ENCODE assay signal across 14 mouse cellular contexts in genomic region chr1:165661191-165661590, GRCm38 (mm10). TPM values are rescaled to one million over a fixed set of nuclear protein-coding genes. Genes with fewer than 3 reads are reported as not detected.
DNase-seq lines count a peak whose midpoint lies in the region; ATAC-seq and TF ChIP-seq lines count a peak whose summit lies in the region.
"Had no signal": no experiment of that assay in that cellular context is flagged by ENCODE, and none has a peak within 500 bp of the region (broad histone marks: within the 10 kb centered on the region; RNA-seq: fewer than 3 reads in every experiment).

No protein-coding gene starts in this region.

- H3K27me3 ChIP-seq in forebrain, embryonic 15.5 days = no peaks in the 10 kb centered on the region
- no peaks in the 10 kb centered on the region for H3K27me3 ChIP-seq in forebrain, postnatal 0 days (ENCODE audit: insufficient read depth, low read length)
- H3K27me3 ChIP-seq in hindbrain, embryonic 15.5 days = no peaks in the 10 kb centered on the region
- H3K27me3 ChIP-seq in hindbrain, embryonic 12.5 days = no peaks in the 10 kb centered on the region
- H3K27me3 ChIP-seq in midbrain, embryonic 15.5 days (replicated peaks) = no peaks in the 10 kb centered on the region
- no peaks in the 10 kb centered on the region for H3K27me3 ChIP-seq in midbrain, embryonic 14.5 days (ENCODE audit: control insufficient read depth, insufficient read depth, low read length)
- no peaks in the 10 kb centered on the region for H3K27me3 ChIP-seq in small intestine, adult 2 months (ENCODE audit: control insufficient read depth, insufficient read depth, low read length)
- H3K27me3 ChIP-seq: embryonic facial prominence, embryonic 12.5 days; limb, embryonic 15.5 days; liver, embryonic 15.5 days had no signal

- H3K4me3 ChIP-seq in forebrain, embryonic 15.5 days = no peak overlapping the region
- H3K4me3 ChIP-seq in forebrain, postnatal 0 days (ENCODE audit: low read depth, low read length) = no peak overlapping the region
- no peak overlapping the region for H3K4me3 ChIP-seq in hindbrain, embryonic 15.5 days
- no peak overlapping the region for H3K4me3 ChIP-seq in hindbrain, embryonic 12.5 days
- no peak overlapping the region for H3K4me3 ChIP-seq in midbrain, embryonic 15.5 days
- H3K4me3 ChIP-seq in midbrain, embryonic 14.5 days (replicated peaks; ENCODE audit: low read depth, low read length) = no peak overlapping the region
- H3K4me3 ChIP-seq in small intestine, adult 2 months (ENCODE audit: low read depth, low read length) = no peak overlapping the region
- H3K4me3 ChIP-seq: embryonic facial prominence, embryonic 12.5 days; erythroblast, embryonic 14.5 days; limb, embryonic 15.5 days; liver, embryonic 15.5 days had no signal

- H3K4me2 ChIP-seq in forebrain, embryonic 15.5 days (replicated peaks) = no peak overlapping the region
- no peak overlapping the region for H3K4me2 ChIP-seq in forebrain, postnatal 0 days (ENCODE audit: low read depth)
- no peak overlapping the region for H3K4me2 ChIP-seq in hindbrain, embryonic 15.5 days
- H3K4me2 ChIP-seq in hindbrain, embryonic 12.5 days (replicated peaks) = no peak overlapping the region
- H3K4me2 ChIP-seq in midbrain, embryonic 15.5 days = no peak overlapping the region
- H3K4me2 ChIP-seq in midbrain, embryonic 14.5 days (ENCODE audit: low read length) = no peak overlapping the region
- H3K4me2 ChIP-seq: embryonic facial prominence, embryonic 12.5 days; limb, embryonic 15.5 days; liver, embryonic 15.5 days had no signal

- no peak for TF ChIP-seq CTCF in forebrain, postnatal 0 days (IDR thresholded peaks at IDR 0.05; ENCODE audit: low read depth)
- peak; percentile 24; the same call in 1 of the 2 replicates for TF ChIP-seq CTCF in small intestine, adult 2 months (IDR thresholded peaks at IDR 0.05; ENCODE audit: extremely low read depth, insufficient read length, insufficient replicate concordance, low read depth, low read length)

- H3K4me1 ChIP-seq in forebrain, embryonic 15.5 days = peaks cover 6% of the 10 kb centered on the region; the same call in 1 of the 2 replicates
- no peaks in the 10 kb centered on the region for H3K4me1 ChIP-seq in forebrain, postnatal 0 days (ENCODE audit: insufficient read depth)
- peaks cover 12% of the 10 kb centered on the region for H3K4me1 ChIP-seq in hindbrain, embryonic 15.5 days (replicated peaks)
- H3K4me1 ChIP-seq in hindbrain, embryonic 12.5 days = peaks cover 8% of the 10 kb centered on the region
- H3K4me1 ChIP-seq in midbrain, embryonic 15.5 days = peaks cover 13% of the 10 kb centered on the region; the same call in 1 of the 2 replicates
- H3K4me1 ChIP-seq in midbrain, embryonic 14.5 days (ENCODE audit: control insufficient read depth, insufficient read depth, low read length) = 0 out of 2 replicates have a peak, but pooled peaks cover 7% of the 10 kb centered on the region
- no peaks in the 10 kb centered on the region; the same call in 1 of the 2 replicates for H3K4me1 ChIP-seq in small intestine, adult 2 months (ENCODE audit: control insufficient read depth, insufficient read depth, insufficient read length, low read length)
- H3K4me1 ChIP-seq: embryonic facial prominence, embryonic 12.5 days; liver, embryonic 15.5 days had no signal

- no peaks in the 10 kb centered on the region for H3K9me3 ChIP-seq in forebrain, embryonic 15.5 days
- H3K9me3 ChIP-seq in forebrain, postnatal 0 days (ENCODE audit: low read length) = no peaks in the 10 kb centered on the region
- no peaks in the 10 kb centered on the region for H3K9me3 ChIP-seq in hindbrain, embryonic 15.5 days
- H3K9me3 ChIP-seq in hindbrain, embryonic 12.5 days (replicated peaks) = no peaks in the 10 kb centered on the region
- no peaks in the 10 kb centered on the region for H3K9me3 ChIP-seq in midbrain, embryonic 15.5 days
- H3K9me3 ChIP-seq in midbrain, embryonic 14.5 days (ENCODE audit: control insufficient read depth, low read length) = no peaks in the 10 kb centered on the region
- H3K9me3 ChIP-seq: embryonic facial prominence, embryonic 12.5 days; limb, embryonic 15.5 days; liver, embryonic 15.5 days had no signal

- peak; percentile 36 for ATAC-seq in forebrain, embryonic 15.5 days (replicated peaks)
- no peak for ATAC-seq in forebrain, postnatal 0 days
- 0 out of 2 replicates have a peak, but pooled peaks have one; percentile 39 for ATAC-seq in hindbrain, embryonic 15.5 days (ENCODE audit: low FRiP score, low read depth)
- ATAC-seq in hindbrain, embryonic 12.5 days (ENCODE audit: low FRiP score) = no peak
- ATAC-seq in midbrain, embryonic 15.5 days (replicated peaks) = 0 out of 2 replicates have a peak, but pooled peaks have one; percentile 17
- ATAC-seq in midbrain, embryonic 14.5 days (ENCODE audit: low FRiP score, low TSS enrichment) = no peak

- DNase-seq in forebrain, postnatal 0 days = no peak
- DNase-seq in midbrain, embryonic 14.5 days = no peak
- DNase-seq: cerebellum, adult 11-12 months had no signal

- no peak overlapping the region for H3K9ac ChIP-seq in forebrain, embryonic 15.5 days (replicated peaks)
- no peak overlapping the region for H3K9ac ChIP-seq in forebrain, postnatal 0 days
- H3K9ac ChIP-seq in hindbrain, embryonic 15.5 days = no peak overlapping the region
- no peak overlapping the region for H3K9ac ChIP-seq in hindbrain, embryonic 12.5 days
- H3K9ac ChIP-seq in midbrain, embryonic 15.5 days = no peak overlapping the region
- no peak overlapping the region for H3K9ac ChIP-seq in midbrain, embryonic 14.5 days (replicated peaks; ENCODE audit: low read length)
- H3K9ac ChIP-seq: embryonic facial prominence, embryonic 12.5 days; limb, embryonic 15.5 days; liver, embryonic 15.5 days had no signal

- 66% methylated on average over 3 of the region's 3 CpGs for WGBS in forebrain, embryonic 15.5 days
- WGBS in forebrain, postnatal 0 days = 62% methylated on average over 3 of the region's 3 CpGs
- 60% methylated on average over 3 of the region's 3 CpGs for WGBS in hindbrain, embryonic 15.5 days
- 55% methylated on average over 3 of the region's 3 CpGs for WGBS in hindbrain, embryonic 12.5 days
- WGBS in midbrain, embryonic 15.5 days = 55% methylated on average over 3 of the region's 3 CpGs
- WGBS in midbrain, embryonic 14.5 days = 62% methylated on average over 3 of the region's 3 CpGs
- WGBS in small intestine, adult 2 months = 56% methylated on average over 3 of the region's 3 CpGs

- TF ChIP-seq POLR2A in small intestine, adult 2 months (IDR thresholded peaks at IDR 0.05; ENCODE audit: low read depth, low read length) = no peak

- H3K36me3 ChIP-seq in forebrain, embryonic 15.5 days = no peaks in the 10 kb centered on the region
- H3K36me3 ChIP-seq in forebrain, postnatal 0 days (ENCODE audit: insufficient read depth) = no peaks in the 10 kb centered on the region
- H3K36me3 ChIP-seq in hindbrain, embryonic 15.5 days = no peaks in the 10 kb centered on the region
- H3K36me3 ChIP-seq in hindbrain, embryonic 12.5 days = no peaks in the 10 kb centered on the region
- H3K36me3 ChIP-seq in midbrain, embryonic 15.5 days (replicated peaks) = no peaks in the 10 kb centered on the region
- no peaks in the 10 kb centered on the region for H3K36me3 ChIP-seq in midbrain, embryonic 14.5 days (ENCODE audit: control insufficient read depth, insufficient read depth, low read length)
- peaks cover 2% of the 10 kb centered on the region; the same call in 1 of the 2 replicates for H3K36me3 ChIP-seq in small intestine, adult 2 months (ENCODE audit: control insufficient read depth, insufficient read depth, low read length)

- no peak overlapping the region for H3K27ac ChIP-seq in forebrain, embryonic 15.5 days (replicated peaks)
- no peak overlapping the region for H3K27ac ChIP-seq in forebrain, postnatal 0 days (ENCODE audit: low read depth, low read length)
- H3K27ac ChIP-seq in hindbrain, embryonic 15.5 days (replicated peaks) = no peak overlapping the region
- H3K27ac ChIP-seq in hindbrain, embryonic 12.5 days = no peak overlapping the region
- H3K27ac ChIP-seq in midbrain, embryonic 15.5 days = no peak overlapping the region
- no peak overlapping the region for H3K27ac ChIP-seq in midbrain, embryonic 14.5 days (replicated peaks; ENCODE audit: low read depth, low read length)
- no peak overlapping the region for H3K27ac ChIP-seq in small intestine, adult 2 months (ENCODE audit: insufficient read depth, low read depth, low read length)
- H3K27ac ChIP-seq: embryonic facial prominence, embryonic 12.5 days; kidney, postnatal 0 days; limb, embryonic 15.5 days; liver, embryonic 15.5 days; macrophage had no signal

RNA-seq across cellular contexts. Expression of gene Mpzl1, which starts 26.9 kb away (rescaled TPM):
- polyA plus RNA-seq in forebrain, embryonic 15.5 days (2015; fragmentation: Nextera tagmentation; extraction: Ambion mirVana) = 144 and 146 TPM in 2 replicates
- total RNA-seq in forebrain, postnatal 0 days (2014; rRNA removed) = 23.9 and 25.2 TPM in 2 replicates
- 117 and 127 TPM in 2 replicates for polyA plus RNA-seq in forebrain, postnatal 0 days (2015; fragmentation: Nextera tagmentation; extraction: Ambion mirVana)
- 156 TPM in 2 replicates for polyA plus RNA-seq in hindbrain, embryonic 15.5 days (2015; fragmentation: Nextera tagmentation; extraction: Ambion mirVana)
- polyA plus RNA-seq in hindbrain, embryonic 12.5 days (2016; fragmentation: Nextera tagmentation; extraction: Ambion mirVana) = 140 and 148 TPM in 2 replicates
- 156 and 168 TPM in 2 replicates for polyA plus RNA-seq in midbrain, embryonic 15.5 days (2015; fragmentation: Nextera tagmentation; extraction: Ambion mirVana)
- polyA plus RNA-seq in midbrain, embryonic 14.5 days (2014; fragmentation: Nextera tagmentation; extraction: Ambion mirVana) = 138 and 159 TPM in 2 replicates
- 15.4 and 24.8 TPM in 2 replicates for polyA plus RNA-seq in small intestine, adult 2 months (2012; rRNA removed)

RNA-seq across cellular contexts. Expression of gene Rcsd1, which starts 48.4 kb away (rescaled TPM):
- polyA plus RNA-seq in forebrain, embryonic 15.5 days (2015; fragmentation: Nextera tagmentation; extraction: Ambion mirVana) = 7.0 and 8.0 TPM in 2 replicates
- total RNA-seq in forebrain, postnatal 0 days (2014; rRNA removed) = 5.9 and 8.0 TPM in 2 replicates
- 7.5 and 7.9 TPM in 2 replicates for polyA plus RNA-seq in forebrain, postnatal 0 days (2015; fragmentation: Nextera tagmentation; extraction: Ambion mirVana)
- 9.9 and 10.5 TPM in 2 replicates for polyA plus RNA-seq in hindbrain, embryonic 15.5 days (2015; fragmentation: Nextera tagmentation; extraction: Ambion mirVana)
- polyA plus RNA-seq in hindbrain, embryonic 12.5 days (2016; fragmentation: Nextera tagmentation; extraction: Ambion mirVana) = 16.8 and 18.4 TPM in 2 replicates
- polyA plus RNA-seq in midbrain, embryonic 15.5 days (2015; fragmentation: Nextera tagmentation; extraction: Ambion mirVana) = 9.6 and 10.2 TPM in 2 replicates
- polyA plus RNA-seq in midbrain, embryonic 14.5 days (2014; fragmentation: Nextera tagmentation; extraction: Ambion mirVana) = 2.5 and 4.7 TPM in 2 replicates
- 4.7 and 9.2 TPM in 2 replicates for polyA plus RNA-seq in small intestine, adult 2 months (2012; rRNA removed)

Comparison
In these comparisons a context has a peak if more than half of its experiments do, and no peak if none do; other contexts are left out.
1. ATAC-seq: peak in forebrain, embryonic 15.5 days (single experiment), hindbrain, embryonic 15.5 days (single experiment) and midbrain, embryonic 15.5 days (single experiment); none in forebrain, postnatal 0 days (single experiment), hindbrain, embryonic 12.5 days (single experiment) and midbrain, embryonic 14.5 days (single experiment).